Mouse (Mus musculus) frontal cortex, postnatal 25 days (tissue): ENCODE results near the gene Dbx2.
A peak's percentile ranks its signal among the peaks of the same experiment; 100 is the strongest.

Experiments
- DNase-seq, 2 experiments: peaks; one replicate each; pipeline ENCODE4 v3.0.0; 2022; ENCODE audit warnings: low spot score in 2 of 2

Gene Dbx2

DNA sequence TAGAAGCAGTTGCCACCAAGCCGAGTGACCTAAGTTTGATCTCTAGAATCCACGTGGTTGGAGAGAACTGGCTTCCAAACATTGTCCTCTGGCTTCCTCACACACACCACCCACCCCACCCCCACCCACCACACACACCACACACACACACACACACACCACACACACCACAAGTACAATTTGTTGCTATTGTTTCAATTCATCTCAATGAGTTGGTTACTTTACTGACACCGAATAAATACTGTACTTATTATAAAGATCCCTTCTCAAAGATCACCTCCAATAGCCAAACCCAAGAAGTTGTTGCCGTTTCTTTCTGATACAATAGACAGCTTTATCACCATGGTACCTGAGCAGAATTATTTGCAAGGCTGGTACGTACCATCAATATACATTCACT is at the start of gene Dbx2:
TSS of gene Dbx2 (minus strand) at position 101 of the 400 bp plus-strand sequence.
- DNase-seq: no peak

DNA sequence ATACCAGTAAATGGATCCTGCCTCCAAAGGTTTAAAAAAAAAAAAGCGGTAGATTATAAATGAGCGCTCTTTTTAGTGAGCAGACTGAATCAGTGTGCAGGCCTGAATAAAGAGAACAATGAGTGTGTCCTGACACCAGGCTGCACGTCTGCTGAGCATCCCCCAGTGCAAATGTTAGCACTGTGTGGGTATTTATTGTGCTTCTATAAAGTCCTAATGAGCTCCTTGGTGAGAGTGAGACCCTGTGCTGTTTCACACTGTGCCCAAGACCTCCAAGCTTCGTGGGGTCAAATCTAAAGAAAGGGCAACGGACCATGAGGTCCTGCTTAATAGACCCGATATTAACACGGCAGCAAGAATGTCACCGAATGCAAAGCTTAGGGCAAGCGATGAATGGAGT is 46.4 kb upstream of the Dbx2 start:
- no peak for DNase-seq

DNA sequence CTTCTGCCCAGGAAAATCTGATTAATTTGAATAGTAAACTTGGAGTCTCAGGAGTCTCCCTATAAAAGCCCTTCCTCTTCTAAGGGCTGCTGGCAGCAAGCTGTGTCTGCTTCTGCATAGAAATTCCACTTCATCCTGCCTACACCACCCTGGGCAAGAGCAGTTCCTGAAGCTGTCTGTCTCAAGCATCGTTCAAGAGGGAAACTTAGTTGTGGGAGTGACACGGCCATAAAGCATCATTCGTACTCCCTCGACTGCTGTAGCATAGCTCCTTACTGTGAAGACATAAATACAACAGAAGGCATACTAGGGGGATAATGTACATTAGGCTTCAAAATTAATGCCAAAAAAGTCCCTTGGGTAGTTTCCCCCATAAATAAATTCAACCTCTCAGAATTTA is 45.8 kb upstream of the Dbx2 start:
- DNase-seq: no peak

DNA sequence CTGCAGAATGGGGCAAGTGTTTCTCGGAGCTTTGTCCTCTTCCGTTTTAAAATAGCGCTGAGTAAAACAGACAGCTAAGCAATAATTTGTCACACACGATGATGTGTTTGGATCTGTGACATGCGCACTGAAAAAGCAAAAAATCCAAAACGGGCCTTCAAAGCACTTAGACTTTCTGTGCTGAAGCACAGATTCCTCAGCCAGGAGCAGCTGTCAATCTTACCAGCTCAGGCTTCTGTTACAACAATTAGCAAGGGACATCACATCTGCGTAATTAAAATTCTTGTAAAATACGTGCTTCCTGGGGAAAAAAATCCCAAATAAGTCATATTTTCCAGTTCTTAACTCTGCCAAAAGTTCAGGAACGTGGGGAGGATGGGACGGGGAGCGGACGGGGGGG is 43.6 kb upstream of the Dbx2 start:
- no peak for DNase-seq

DNA sequence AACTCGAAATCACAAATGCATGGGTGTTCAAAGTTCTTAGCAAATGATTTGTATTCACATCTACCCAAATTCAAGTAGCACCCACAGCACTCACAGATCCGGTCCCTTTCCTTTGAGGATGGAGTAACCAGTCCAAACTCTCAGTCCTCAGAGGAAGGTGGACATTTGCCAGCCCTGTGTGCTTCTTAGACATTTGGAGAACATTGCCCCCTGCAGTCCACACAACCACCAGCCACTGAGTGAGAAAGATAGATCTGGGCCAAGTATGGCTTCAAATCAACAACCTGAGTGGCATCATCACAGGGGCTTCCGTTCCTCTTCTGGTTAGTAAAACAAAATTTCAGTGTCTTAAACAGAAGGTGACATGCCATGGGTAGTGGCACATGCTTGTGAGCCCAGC is 38.0 kb upstream of the Dbx2 start:
- DNase-seq: peak in 1 of 2 experiments; percentile 18

DNA sequence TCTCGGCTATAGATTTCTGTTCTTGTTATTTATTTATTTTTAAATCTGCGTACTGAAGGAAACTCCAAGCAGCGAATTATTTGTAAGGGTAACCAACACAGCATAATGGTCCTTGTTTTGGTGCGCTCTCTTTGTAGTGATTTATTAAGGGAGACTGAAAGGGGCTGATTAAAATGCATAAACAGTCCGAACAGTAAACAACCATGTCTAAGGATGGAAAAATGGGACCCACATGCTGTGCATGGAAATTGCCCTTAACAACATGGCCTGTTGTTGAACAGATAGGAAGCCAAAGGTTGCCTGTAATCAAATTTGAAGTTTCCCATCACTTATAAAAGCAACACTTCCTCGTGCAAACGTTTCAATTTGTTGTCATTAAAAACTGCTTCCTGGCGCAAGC is 35.8 kb upstream of the Dbx2 start:
- no peak for DNase-seq

DNA sequence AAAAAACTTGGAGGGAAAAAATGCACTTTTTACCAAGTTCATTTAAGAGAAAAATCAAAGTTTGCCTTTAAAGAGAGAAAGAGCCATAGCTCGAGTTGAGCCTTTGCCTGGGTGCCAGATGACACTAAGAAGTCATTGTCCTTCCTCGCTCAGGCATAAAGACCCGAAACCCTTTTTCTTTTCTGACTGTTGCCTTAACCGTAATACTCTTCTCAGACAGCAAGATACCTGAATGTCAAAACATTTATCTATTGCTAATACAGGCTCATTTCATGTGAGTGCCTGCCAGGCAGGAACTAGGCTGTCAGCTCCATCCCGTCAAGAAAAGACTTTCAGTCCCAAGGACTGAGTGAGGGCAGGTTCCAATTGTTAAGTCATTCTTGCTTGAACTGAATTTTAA is 35.4 kb upstream of the Dbx2 start:
- no peak for DNase-seq

DNA sequence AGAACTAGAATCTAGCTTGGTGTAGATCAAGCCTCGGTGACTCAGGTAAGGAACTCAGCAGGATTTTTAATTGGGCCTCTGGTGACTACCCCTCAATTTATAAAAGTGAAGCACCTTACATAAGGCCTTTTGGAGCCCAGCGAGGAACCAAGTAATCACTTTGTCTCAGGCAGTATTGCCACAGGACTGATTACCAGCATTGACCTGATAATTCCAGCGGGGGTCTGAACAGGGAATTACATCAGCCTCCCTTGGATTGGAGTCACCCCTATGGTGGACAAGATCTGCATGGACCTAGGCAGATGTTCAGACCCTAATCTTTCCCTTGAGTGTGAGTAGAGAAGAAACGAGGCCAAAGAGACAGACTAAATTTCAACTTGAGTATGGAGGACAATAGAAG is 26.9 kb upstream of the Dbx2 start:
- DNase-seq: no peak

DNA sequence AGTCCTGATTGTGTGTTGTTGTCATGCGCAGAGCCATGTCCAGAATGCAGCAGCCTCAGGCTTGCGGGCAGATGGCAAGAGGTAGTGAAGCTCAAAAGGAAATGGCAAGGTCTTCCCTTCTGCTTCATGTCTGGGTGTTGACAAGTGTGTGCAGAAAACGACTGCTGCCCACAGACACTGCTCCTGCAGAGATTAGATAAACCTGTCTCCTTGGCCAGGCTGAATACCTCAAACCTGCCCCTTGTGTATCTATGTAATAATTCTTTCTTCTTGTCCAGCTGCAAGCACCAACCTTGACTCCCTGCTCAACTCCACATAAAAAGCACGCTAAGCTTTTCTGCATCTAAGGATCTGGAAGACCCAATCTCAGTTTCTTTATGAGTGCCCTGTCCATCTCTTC is 19.9 kb upstream of the Dbx2 start:
- no peak for DNase-seq

DNA sequence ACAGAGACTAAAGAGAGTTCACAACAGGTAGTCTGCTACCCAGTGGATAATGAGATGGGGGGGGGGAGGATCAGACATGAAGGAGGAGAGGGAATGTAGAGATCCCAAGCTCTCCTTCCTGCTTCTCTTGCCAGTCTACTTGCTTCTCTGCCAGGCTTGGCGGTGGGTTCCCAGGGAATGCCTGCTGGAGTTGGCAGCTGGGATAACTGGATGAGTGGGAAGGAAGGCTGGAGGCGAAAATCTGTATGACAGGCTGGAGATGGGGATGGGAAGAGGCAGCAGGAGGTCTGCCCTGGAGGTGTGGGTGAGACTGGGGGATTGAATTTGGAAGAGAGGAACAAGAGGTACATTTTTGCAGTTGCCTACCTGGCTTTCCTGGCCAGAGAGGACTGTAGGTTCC is 19.4 kb upstream of the Dbx2 start:
- no peak for DNase-seq

DNA sequence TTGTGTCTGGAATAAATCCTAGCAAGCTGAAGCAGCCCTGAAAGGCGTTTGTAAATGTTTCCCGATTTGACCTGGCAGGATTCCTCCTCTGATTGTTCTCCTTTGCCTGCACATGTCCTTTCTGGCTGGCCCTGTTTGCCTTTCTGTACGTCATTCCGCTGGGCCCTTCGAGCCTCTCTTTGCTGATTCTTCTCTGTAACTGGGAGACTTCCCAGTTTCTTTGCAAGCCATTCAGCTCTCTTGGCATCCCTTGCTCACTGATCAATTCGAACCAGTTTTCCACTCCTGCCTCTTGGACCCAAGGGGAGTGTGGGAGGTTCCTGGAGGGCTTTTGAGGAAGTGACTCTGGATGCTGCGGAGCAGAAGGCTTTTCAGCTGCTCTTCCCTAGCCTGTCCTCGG is 11.4 kb upstream of the Dbx2 start:
- DNase-seq: peak in 1 of 2 experiments; percentile 31

DNA sequence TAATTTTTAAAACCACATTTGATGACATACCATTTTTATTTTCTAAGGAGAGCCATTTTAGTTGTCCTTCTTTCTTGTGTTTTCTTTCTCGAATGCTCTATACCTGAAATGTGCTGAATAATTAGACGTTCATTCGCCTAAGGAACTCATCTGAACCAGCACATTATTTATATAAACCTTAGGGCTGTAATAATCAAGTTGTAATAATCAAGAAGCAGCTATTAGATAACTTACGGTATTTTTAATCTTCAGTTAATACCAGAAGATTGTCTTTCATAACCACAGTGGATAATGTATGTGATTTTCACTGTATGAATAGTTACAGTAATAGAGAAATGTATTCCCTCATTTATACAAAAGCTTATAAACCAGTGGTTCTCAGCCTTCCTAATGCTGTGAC is 9.2 kb upstream of the Dbx2 start:
- DNase-seq: no peak

DNA sequence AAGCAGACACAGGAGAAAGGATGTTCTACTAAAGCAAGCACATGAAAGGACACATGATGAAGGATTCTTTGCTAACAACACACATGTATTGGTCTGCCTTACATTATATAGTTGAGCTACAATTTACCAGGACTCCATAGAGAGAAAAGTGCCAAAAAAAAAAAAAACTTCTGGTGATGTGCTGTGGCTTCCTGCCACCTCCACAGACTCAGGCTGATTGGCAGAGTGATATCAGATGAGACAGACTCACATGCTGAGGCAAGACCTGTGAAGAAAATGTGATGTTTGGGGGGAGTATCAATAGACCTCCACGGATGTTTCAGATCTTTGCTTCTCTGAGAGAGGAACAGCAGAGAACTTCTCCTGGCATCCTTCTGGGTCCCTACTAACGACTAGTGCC is 6.0 kb upstream of the Dbx2 start:
- no peak for DNase-seq

DNA sequence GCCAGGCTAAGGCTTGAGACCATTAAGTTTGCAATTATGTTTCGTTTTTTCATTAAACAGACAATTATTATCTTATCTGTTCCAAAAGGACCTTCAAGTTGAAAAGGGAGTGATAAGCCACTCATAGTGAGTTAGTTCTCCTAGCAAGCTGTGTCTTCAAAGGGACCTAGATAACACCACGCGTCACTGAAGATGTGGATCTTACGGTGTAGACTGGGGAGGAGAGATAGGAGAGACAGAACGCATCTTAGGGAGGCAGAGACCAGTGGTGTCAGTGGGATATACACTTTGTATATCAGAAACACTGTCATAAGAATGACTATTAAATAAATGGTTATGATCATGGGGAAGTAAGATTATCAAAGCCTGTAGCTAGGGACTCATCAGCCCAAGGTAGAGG is 4.6 kb upstream of the Dbx2 start:
- no peak for DNase-seq

DNA sequence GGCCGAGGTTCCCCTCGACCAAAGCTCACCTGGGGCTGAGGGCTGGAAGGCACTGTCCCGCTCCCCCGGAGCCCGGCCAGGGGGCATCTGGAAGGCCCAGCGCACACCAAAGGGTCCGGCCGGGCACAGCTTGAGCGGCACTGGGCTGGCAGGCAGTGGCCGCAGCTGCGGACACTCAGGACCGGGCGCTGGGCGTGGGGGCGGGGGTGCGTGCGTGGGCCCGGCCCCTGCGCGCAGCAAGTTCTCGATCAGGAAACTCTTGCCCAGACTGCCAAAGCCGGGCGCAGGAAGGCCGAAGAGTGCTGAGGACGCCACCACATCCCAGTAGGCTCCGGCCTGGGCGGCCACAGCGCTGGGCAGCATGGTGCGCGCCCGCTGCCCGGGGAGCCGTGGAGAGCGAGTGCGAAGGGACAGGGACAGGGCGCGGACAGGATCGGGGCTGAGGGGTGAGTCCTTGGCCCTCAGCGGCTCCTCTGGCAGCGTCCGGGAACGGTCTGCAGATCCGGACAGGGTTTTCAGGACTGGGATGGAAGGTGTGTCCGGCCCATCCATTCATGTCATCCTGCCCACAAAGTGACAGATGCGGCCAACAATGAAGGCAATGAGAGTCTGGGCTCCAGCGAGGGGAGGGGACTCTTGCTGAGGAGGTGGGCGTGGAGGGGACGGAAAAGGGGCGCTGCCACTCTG is 1.4 kb downstream of the Dbx2 start:
- no peak for DNase-seq

DNA sequence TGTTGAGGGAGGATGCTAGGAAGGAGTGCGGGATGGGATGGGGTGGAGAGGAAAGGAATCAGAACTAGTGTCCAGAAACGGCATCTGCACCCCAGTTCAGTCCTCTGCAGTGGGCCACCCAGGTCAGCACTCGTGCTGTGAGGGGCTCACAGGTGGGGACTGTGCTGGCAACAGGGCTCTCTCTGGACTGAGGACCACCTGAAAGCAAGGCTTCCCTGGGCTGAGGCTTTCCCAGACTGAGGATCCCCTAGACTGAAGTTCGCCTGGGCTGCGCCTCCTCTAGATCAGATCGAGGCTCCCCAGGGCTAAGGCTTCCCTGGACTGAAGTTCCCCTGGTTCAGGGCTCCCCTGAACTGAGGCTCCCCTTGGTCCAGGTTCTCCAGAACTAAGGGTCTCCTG is 1.9 kb downstream of the Dbx2 start:
- DNase-seq: no peak

DNA sequence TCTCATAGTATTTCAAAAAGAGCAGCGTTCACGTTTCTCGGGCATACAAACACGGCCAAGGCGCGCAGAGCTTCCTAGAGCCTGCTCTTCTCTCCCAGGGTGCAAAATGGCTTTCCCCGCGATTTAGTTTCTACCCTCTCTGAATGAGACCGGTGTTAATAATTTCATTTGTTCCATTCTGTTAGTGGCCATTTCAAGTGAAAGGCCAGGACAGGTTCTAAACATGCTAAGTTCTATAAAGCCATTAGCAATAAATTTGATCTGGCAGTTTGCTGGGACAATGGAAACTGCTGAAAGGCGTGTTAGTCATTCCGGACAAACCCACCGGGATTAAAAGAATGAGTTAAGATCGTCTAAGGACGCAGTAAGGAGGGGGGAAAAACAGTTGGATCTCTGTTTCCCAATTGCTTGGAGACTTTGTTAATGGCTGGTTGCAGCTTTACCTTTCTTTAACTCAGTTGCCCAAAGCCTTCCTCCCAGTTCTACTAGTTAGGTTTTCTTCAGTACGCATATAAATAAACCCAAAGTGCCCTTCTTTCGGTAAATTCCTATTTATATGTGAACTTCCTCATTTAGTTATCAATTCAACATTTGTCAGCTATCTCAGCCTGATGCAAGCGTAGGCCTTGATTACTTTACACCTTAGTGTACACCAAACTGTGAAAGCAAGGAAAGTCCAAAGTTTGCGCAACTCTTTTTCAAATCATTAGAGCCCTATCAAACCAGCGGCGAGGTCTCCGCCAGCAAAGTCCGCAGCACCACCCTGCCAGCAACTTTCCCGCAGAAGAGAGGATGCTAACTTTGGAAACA is 2.7 kb downstream of the Dbx2 start:
- no peak for DNase-seq

DNA sequence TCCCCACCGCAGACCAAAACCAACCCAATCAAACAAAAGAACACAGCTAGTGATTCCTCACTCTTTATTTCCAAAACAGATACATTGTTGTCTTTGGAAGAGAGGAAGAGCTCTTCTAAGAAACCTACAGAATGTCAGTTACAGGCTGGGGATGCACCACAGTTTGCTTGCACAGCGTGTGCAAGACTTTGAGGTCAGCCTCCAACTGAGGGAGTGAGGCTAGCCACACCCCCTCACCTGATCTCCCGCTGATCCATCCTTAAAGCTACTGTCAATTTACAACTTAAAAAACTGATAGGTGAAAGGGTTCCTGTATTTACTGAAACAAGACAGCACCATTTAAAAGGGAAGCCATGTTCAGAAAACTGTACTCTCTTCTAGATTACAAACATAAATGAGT is 3.9 kb downstream of the Dbx2 start:
- no peak for DNase-seq

DNA sequence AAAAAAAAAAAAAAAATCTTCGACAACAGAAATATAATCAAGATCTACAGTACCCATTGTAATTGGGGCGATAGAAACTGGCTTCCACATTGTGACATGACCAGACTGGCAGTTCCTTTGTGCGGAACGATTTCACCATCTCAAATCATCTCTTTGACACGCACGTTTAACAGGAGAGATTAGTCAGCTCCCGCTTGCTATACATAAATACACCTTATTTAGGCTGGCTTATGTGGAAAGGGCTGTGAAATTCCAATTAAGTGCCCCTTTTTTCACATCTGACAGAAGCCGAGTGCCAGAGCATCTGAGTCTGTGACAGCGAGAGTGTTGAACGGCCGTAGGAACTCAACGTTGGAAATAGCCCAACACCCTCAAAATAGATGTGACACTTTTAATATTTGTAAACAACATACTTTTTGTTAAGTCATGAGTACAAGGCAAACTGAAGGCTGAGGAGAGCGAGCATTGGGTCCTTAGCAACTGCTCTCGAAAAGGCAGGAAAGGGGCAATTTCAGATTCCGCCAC is 12.2 kb downstream of the Dbx2 start:
- no peak for DNase-seq

DNA sequence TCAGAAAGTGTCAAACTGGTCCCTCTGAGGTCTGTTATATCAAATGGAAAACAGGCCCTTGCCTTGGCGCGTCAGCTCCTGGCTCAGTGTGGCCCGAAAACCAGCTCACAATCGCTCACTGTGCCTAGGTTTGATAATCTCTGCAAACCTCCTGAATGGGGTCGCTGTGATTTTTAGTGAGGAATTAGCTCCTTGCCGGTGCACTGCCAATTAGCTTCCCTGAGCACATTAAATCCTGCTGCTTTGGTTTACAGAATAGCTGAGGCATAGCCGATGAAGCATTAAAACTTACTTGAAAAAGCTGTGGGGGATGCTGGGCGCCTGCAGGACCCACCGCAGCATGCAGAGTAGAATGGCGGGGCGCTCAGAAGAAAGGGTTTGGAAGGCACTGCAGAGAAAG is 15.4 kb downstream of the Dbx2 start:
- no peak for DNase-seq

DNA sequence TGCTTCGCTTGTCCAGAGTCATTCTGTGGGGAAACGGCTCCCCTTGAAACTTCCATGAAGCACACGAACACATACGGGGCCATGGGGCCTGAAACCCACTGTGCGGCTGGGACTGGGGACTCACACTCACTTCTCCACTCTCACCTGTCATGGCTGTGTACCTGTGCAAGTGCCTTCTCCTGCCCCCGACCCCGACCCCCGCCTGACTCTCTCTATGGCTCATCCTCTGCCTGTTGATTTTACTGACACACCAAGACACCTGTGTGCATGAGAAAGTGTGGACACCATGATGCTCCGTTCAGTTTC is 16.0 kb downstream of the Dbx2 start:
- DNase-seq: no peak

DNA sequence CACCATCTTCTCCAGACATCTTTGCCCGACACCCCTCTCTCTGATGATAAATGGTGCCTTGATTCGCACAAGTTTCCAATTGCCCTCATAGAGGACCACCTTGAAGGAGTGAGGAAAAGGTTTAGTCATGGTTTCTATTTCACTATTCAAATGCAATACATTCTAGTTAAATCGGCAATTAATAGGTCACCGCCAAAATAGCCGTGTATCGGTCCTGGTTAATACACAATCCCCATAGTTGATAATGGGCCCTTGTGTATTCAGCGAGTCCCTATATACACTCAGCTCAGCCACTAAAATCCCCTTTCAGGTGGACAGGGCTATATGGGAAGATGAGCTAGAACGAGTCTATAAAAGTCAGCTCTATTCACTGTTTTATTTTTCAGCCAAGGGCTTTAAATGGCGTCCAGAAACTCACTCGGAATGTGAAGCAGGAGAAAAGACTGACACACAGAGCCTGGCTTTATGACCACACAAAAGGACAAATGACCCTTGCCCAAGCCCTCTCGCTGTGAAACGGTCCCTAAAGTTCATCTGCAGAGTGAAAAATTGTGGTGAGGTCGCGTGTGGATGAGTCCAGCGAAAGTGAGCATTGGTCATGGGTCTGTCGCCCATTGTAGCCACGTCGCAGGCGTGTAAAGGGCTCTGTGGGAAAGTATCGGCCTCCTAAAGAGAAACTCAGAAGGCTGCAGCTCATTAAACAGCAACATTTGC is 16.5 kb downstream of the Dbx2 start:
- DNase-seq: no peak

DNA sequence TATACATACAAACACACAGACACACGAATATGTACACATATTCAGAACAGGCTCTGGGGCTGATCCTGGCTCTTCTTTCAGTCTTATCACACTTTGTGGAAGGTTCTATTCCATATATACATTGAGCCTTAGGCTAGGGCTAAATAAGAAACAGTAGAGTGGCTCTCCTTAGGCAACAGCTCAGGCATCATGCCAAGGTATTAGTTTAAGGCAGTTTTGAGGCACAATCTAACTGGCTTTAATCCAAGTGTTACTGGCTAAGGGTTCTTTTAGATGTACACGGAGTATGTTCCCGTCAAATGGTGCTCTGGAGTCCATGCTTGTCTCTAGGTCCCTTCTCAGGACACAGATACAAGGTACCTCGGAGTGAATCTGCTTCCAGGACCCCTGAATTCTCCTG is 31.4 kb downstream of the Dbx2 start:
- DNase-seq: no peak
